Mouse (Mus musculus) cerebellum, adult (tissue): ENCODE measurements around the gene Rftn2.

ENCODE experiments used
- ATAC-seq: cut with Nextera tagmentation; 2 replicates; pipeline ENCODE4 v1.9.2; 2017; ENCODE audit warnings: mild to moderate bottlenecking, moderate library complexity, mixed read lengths; ENCODE audit not compliant: insufficient number of reproducible peaks, low FRiP score, low TSS enrichment

Gene Rftn2

GRCm38 (mm10) chr1:55174558-55175034 lies 52.0 kb downstream of the Rftn2 start:
- ATAC-seq, result no peak

GRCm38 (mm10) chr1:55173720-55174557 lies 52.6 kb downstream of the Rftn2 start:
- ATAC-seq, result no peak

DNA sequence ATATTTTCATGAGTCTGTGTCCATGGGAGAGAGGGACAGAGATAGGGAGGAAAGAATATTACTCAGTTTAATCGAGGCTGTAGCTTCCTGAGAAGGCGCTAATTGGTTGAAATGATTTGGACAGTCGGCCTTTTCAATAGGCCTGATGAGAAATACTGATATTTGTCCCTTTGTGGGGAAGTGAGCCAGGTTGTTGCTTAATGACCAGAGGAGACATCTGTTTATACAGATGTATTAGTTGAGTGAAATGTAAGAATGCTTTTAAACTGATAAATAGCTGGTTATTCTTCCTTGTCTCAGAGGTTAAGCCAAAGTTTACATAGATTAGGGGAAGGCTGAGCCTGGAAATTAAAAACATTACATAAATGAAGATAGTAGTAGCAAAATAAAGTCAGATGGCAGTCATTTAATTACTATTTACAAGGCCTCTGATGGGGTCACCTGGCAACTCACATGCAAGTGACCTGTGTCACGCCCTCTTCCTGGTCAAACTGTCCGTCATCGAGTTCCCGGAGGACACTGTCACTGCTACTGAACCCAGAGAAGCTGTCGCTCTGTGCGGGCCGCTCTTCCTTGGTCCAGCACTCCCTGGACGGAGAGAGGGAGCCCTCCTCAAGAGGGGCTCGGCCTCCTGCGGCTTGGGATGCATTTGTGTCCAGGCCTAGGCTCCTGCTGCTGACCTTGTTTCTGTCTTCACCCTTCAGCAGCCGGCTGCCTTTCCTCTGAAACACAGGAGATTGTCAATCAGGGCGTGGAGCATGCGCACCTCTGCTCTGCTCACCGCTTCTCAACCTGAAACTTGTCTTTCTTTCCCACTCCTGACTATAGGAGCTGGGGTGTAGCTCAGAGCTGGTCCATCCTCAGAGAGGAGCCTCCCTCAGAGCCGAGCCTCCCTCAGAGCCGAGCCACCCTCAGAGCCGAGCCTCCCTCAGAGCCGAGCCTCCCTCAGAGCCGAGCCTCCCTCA lies 54.9 kb downstream of the Rftn2 start:
- peak; percentile 58; the same call in 1 of the 2 replicates for ATAC-seq

- ATAC-seq, result no peak
Measured at GRCm38 (mm10) chr1:55168591-55168990, 58.0 kb downstream of the Rftn2 start.

- ATAC-seq, result no peak
Measured at GRCm38 (mm10) chr1:55167560-55167959, 59.0 kb downstream of the Rftn2 start.

DNA sequence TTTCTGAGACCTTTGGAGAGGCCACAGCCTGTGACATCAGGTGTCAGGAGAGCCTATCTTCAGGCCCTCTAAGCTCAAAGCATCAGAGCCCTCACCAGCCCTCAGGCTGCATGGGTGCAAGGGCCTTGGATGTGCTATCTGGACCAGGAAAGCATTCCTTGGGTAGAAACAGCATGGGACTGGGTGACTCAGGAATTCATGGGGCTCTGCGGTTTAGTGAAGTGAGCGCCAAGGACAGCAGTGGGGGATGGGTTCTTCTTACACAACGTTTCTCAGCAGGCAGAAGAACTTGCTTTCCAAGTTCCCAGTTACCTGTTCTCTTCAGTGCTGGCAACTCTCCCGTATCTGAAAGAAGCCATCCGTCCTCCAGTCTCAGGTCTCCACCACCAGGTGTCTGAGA lies 62.6 kb downstream of the Rftn2 start:
- ATAC-seq, result no peak

- ATAC-seq, result no peak
Measured at GRCm38 (mm10) chr1:55162781-55163180, 63.8 kb downstream of the Rftn2 start.

- ATAC-seq, result no peak
Measured at GRCm38 (mm10) chr1:55161895-55162294, 64.7 kb downstream of the Rftn2 start.

GRCm38 (mm10) chr1:55160831-55161638 lies 65.5 kb downstream of the Rftn2 start:
- peak; percentile 61 for ATAC-seq

DNA sequence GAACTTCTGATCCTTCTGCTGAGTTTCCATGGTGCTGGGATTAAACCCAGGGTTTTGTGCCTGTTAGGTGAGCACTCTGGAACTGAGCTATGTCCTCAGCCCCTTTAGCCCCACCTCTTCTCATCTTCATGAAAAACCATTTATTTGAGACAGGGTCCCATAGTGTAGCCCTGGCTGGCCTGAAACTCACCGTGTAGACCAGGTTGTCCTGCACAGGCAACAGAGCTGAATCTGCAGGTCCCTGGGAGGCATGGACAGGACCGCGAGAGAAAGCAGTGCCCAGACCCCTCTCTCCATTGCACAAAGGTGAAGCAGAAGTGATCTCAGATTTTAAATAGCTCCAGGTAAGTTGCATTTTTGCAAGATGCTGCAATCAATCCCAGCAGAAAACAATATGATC lies 66.4 kb downstream of the Rftn2 start:
- ATAC-seq, result no peak

DNA sequence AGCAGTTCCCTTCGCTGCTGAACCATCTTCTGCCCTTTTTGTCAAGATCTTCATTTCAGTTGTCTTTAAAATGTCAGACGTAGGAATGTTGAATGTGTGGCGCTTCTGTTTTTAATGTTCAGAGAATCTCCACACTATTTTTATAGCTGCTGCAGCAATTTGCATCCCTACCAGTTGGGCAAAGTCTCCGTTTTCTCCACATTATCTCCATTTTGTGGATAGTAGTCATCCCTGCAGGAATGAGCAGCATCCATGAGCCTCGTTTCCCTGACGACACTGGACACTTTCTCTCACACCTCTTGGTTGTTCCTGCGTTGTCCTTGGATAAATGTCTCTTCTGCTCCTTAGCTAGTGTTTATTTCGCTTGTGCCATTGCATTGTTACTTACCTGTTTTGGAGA lies 67.8 kb downstream of the Rftn2 start:
- no peak for ATAC-seq

DNA sequence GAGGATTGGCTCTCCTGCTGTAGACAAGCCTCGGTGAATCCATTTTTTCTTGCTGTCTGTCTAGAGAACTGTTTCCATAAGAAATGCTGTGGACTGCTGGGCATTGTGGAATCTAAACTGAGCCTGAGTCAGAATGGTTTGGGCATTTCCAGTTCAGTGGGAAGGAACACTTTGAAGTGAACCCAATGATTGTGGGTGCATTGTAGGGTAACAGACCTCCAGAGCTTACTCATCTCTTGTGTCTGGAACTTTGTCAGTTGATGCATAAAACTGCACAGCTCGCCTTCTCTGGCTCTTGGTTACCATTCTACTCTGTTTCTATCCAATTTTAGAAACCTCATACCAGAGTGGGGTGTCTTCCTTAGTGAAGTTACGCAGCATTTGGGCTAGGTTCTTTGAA lies 68.4 kb downstream of the Rftn2 start:
- ATAC-seq, result no peak

DNA sequence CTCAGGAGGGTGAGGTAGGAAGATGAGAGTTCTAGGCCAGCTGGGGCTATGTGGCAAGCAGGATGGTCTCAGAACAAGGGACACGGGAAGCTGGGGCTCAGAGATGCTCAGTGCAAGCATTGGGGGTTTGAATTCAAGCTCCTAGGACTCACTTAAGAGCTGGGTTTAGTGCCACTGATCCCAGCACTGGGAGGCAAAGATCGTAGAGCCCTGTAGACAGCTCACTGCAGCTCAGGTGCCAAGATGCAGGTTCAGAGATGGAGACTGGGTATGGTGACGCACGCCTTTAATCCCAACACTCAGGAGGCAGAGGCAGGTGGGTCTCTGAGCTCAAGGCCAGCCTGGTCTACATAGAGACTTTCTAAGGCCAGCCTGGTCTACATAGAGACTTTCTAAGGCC lies 69.3 kb downstream of the Rftn2 start:
- ATAC-seq, result no peak

GRCm38 (mm10) chr1:55145556-55145955 lies 81.0 kb downstream of the Rftn2 start:
- 0 out of 2 replicates have a peak, but pooled peaks have one; percentile 10 for ATAC-seq

GRCm38 (mm10) chr1:55144338-55144737 lies 82.2 kb downstream of the Rftn2 start:
- ATAC-seq, result no peak

- no peak for ATAC-seq
Measured at GRCm38 (mm10) chr1:55135846-55136245, 90.7 kb downstream of the Rftn2 start.

- ATAC-seq, result no peak
Measured at GRCm38 (mm10) chr1:55134301-55134700, 92.3 kb downstream of the Rftn2 start.

DNA sequence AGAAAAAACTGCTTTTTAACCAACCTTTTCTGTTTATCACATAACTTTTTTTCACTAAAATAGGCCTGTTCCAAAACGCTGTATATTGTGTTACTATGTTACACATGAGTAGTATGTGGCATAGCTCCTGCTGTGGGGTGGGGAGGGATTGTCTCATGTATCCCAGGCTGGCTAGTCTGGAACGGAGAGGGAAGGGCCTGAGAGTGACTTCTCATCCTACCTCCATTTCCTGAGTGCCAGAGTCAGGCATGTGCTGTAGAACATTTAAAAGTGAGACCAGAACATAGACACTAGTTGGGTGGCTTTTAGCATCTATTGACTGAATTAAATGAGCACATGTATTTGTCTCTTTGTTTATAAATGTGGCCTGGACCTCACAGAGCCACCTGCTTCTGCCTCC lies 93.4 kb downstream of the Rftn2 start:
- ATAC-seq, result no peak

- ATAC-seq, result no peak
Measured at GRCm38 (mm10) chr1:55132308-55132707, 94.3 kb downstream of the Rftn2 start.

DNA sequence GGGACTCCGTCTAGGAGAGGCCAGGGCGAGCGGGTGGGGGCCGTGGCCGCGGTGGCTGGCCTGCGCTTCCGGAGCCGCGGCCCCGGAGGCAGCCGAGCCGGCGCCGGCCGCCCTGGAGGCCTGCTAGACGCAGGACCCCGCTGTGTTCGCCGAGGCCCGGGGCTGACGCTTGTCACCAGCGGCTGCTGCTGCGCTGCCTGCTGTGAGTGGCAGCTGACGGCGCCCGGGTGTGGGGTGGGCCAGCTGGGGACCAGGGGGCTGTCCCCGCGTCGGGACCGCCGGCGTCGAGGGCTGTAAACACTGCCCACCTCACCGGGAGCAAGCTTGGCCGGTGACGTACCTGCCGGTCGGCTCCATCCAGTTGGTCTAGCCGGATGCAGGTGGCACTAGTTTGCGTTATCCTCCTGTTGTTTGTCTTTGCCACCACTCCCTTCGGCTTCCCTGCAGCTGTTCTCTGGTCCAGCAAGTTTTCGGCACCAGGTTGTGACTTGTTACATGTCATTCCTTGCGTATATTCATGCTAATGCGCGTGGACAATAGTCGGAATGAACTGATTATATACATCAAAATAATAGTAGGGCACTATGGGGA lies 95.1 kb downstream of the Rftn2 start:
- ATAC-seq, result peak; percentile 56
